In the genomic region with DNA sequence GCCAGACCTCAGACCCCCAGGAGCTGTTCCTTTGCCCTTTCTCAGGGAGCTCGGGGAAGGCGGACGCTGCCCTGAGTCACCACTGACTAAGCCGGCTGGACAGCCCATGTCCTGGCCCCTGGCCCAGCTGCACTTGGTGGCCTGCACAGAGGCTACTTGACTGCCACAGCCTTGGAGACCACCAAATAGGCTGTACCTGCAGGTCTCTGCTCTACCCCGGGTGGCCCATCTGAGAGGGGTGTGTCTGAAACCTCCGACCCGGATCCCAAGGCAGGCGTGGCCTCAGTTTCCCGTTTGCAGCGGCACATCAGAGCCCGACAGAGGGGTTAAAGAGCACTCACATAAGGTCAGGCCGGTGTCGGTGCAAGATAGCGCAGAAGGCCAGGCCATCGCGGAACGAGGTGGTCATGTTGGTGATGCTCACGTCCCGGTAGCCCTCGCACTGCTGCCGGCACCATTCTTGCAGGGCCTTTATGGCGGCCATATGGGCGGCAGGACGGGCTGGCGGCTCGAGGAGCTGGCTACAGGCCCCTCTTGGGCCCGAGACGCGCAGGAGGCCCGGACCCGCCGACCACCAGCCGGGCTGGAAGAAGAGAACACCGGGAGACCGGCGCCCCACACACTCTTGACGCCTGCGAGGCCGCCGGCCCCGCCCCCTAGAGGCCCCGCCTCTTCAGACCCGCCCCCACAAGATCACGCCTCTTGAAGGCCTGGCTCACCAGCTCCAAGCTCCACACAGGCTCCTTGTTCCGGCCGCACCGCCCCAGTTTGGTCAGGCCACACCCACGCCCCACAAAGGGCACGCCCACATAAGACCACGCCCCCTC, we compare ENCODE assay signal across 1 mouse cellular context.
TF ChIP-seq lines count a peak whose summit lies in the region.

A gene (minus strand): TSS at position 660 of the 827 bp plus-strand sequence.

TF ChIP-seq in CH12.LX, 34 proteins besides CTCF, POLR2A, EP300 and RAD21 (continued from another document):
- no peak for TF ChIP-seq MAFK (IDR thresholded peaks at IDR 0.05; ENCODE audit: insufficient replicate concordance, low read length)
